Mouse (Mus musculus) brain, embryonic 14.5 days (tissue): ENCODE data around the gene Dip2b.

Experiments
- CTCF ChIP-seq: fragments of 200-500 bp; IDR thresholded peaks from 2 replicates; pipeline ENCODE4 v1.5.1; 2012; ENCODE audit warnings: inconsistent platforms, mild to moderate bottlenecking, moderate library complexity, borderline replicate concordance; ENCODE audit not compliant: insufficient read depth, insufficient read length; ENCODE audit errors: extremely low read depth
- POLR2A ChIP-seq: fragments of 200-500 bp; IDR thresholded peaks from 2 replicates; pipeline ENCODE4 v1.6.1; 2012; ENCODE audit warnings: mild to moderate bottlenecking, inconsistent platforms, borderline replicate concordance; ENCODE audit not compliant: poor library complexity, insufficient read depth, insufficient read length, severe bottlenecking; ENCODE audit errors: extremely low read depth

- TF ChIP-seq CTCF (no peak), POLR2A (no peak)
Observed at GRCm38 (mm10) chr15:100040541-100041266, 2.2 kb downstream of the Dip2b start.
